Comparison of ENCODE assay signal across 8 mouse cellular contexts in the genomic region with DNA sequence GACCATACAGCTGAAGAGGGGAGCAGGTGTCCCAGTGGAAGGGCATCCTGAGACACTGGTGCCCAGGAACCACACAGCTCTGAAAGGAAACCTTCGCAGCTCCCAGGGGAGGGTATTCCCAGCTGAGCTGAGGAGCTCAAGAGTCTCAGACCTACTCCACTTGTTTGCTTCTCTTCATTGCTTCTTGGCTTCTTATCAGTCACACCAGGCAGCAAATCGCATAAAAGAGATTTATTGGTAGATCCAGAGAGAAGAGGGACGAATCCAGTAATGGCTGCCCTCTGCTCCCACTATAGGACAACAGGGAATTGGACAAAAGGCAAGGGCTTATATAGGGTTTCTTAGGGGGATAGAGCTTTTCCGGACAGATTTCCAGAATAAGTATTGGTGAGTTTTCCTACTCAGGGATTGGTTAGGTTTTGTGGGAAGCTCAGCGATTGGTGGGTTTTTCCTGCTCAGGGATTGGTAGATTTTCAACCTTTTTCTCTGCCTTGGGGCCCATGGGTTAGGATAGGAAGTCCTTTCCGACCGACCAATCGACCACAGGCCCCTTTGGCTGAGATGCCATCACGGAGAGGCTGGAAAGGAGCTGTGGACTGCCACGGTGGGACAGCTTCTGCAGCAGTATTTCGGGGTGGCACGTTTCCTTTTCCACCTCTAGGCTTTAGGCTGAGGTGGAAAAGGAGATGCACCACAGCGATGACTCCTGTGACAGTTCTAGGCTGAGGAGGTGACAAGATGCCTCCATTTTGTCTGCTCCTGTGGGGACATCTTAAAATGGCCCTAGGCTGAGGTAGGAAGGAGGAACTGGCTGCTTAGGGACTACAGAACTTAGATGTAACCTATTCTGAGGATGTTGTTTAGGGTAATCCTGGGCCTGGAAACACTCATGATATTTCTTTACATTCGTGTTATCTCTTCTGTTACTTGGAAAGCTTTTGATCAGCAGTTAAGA. TPM values are rescaled to one million over a fixed set of nuclear protein-coding genes. Genes with fewer than 3 reads are reported as not detected.
DNase-seq lines count a peak whose midpoint lies in the region; ATAC-seq and TF ChIP-seq lines count a peak whose summit lies in the region.

No protein-coding gene starts in this region.

- DNase-seq in adrenal gland, postnatal 14 days, result peak; percentile 26
- DNase-seq in adrenal gland, adult 8-10 months, result no peak
- DNase-seq in mesoderm, embryonic 11.5 days (ENCODE audit: low read depth, low spot score), result peak; percentile 21
- DNase-seq in left cerebral cortex, postnatal 14 days (ENCODE audit: low spot score in 2 of 2), result no peak
- DNase-seq in c-Kit-positive CD71-positive TER-119-positive erythroid progenitor cells, embryonic 14.5 days (ENCODE audit: low spot score), result no peak

- H3K9me3 ChIP-seq in ES-Bruce4 (replicated peaks; ENCODE audit: control insufficient read depth, insufficient read depth, low read length, poor library complexity, severe bottlenecking), result no peaks in the 10 kb centered on the region
- H3K9me3 ChIP-seq in forebrain, embryonic 16.5 days (ENCODE audit: control insufficient read depth, low read length), result no peaks in the 10 kb centered on the region

- no peak for ATAC-seq in forebrain, embryonic 16.5 days
- ATAC-seq in granulocyte monocyte progenitor cell, adult 5-6 weeks (replicated peaks; ENCODE audit: poor library complexity, severe bottlenecking), result no peak

- TF ChIP-seq CTCF in ES-Bruce4 (IDR thresholded peaks at IDR 0.05; ENCODE audit: low read depth, low read length), result no peak

- H3K4me2 ChIP-seq in forebrain, embryonic 16.5 days (ENCODE audit: low read length), result peak overlapping the region; percentile 92

- H3K27me3 ChIP-seq in ES-Bruce4 (ENCODE audit: control insufficient read depth, insufficient read depth, low read length, poor library complexity, severe bottlenecking), result no peaks in the 10 kb centered on the region
- no peaks in the 10 kb centered on the region for H3K27me3 ChIP-seq in forebrain, embryonic 16.5 days (replicated peaks; ENCODE audit: control insufficient read depth, insufficient read depth, low read length)

- intact Hi-C loops in left cerebral cortex, postnatal 14 days (cut with DNase I), result loop anchor here (5.0 kb wide), 1 partner anchor 52 kb away; no protein-coding TSS in a partner anchor

- peak overlapping the region; percentile 96; the same call in 1 of the 2 replicates for H3K9ac ChIP-seq in ES-Bruce4 (ENCODE audit: low read depth, poor library complexity, severe bottlenecking)
- no peak overlapping the region for H3K9ac ChIP-seq in forebrain, embryonic 16.5 days (replicated peaks; ENCODE audit: low read depth, low read length)

- TF ChIP-seq POLR2A in ES-Bruce4 (IDR thresholded peaks at IDR 0.05; ENCODE audit: insufficient read depth, low read length), result no peak

- whole genome bisulfite sequencing in forebrain, embryonic 16.5 days, result 84% methylated on average over 14 of the region's 14 CpGs

- no peak overlapping the region for H3K27ac ChIP-seq in ES-Bruce4 (ENCODE audit: insufficient read depth, low read length)
- H3K27ac ChIP-seq in forebrain, embryonic 16.5 days (ENCODE audit: low read length), result no peak overlapping the region

- no peak for TF ChIP-seq EP300 in ES-Bruce4 (IDR thresholded peaks at IDR 0.05; ENCODE audit: insufficient read depth, low read depth, low read length)

- no peaks in the 10 kb centered on the region for H3K4me1 ChIP-seq in ES-Bruce4 (ENCODE audit: control insufficient read depth, insufficient read depth, low read length)
- peaks cover 19% of the 10 kb centered on the region for H3K4me1 ChIP-seq in forebrain, embryonic 16.5 days (replicated peaks; ENCODE audit: control insufficient read depth, insufficient read depth, low read length)

- no peaks in the 10 kb centered on the region for H3K36me3 ChIP-seq in ES-Bruce4 (ENCODE audit: control insufficient read depth, insufficient read depth, low read length, poor library complexity, severe bottlenecking)
- no peaks in the 10 kb centered on the region for H3K36me3 ChIP-seq in forebrain, embryonic 16.5 days (ENCODE audit: control insufficient read depth, insufficient read depth)

- H3K4me3 ChIP-seq in ES-Bruce4 (ENCODE audit: low read depth, low read length), result no peak overlapping the region
- peak overlapping the region; percentile 71 for H3K4me3 ChIP-seq in forebrain, embryonic 16.5 days (replicated peaks; ENCODE audit: low read length)

RNA-seq across cellular contexts. Expression of gene Rubcn, which starts 1.7 kb away (rescaled TPM):
- total RNA-seq in adrenal gland, postnatal 14 days (2021), result 27.9 and 32.7 TPM in 2 replicates
- 10 to 100 TPM; 31.0 to 60.3 (median 46.8) TPM for total RNA-seq in adrenal gland, adult 8-10 months (2022)
- polyA plus RNA-seq in ES-Bruce4 (2011; ENCODE audit: insufficient read depth, insufficient read length, low read depth, missing spikeins), result 19.8 and 23.7 TPM in 2 replicates
- 38.6 and 40.4 TPM in 2 replicates for polyA plus RNA-seq in forebrain, embryonic 16.5 days (2015; fragmentation: Nextera tagmentation; extraction: Ambion mirVana)
- total RNA-seq in granulocyte monocyte progenitor cell, adult 5-6 weeks (2014; fragmentation: Nextera tagmentation), result 19.7 and 31.5 TPM in 2 replicates
- total RNA-seq in granulocyte monocyte progenitor cell, adult 5-6 weeks (2017), result 10.4 and 12.9 TPM in 2 replicates
- 10 to 100 TPM; 59.4 to 61.4 TPM for total RNA-seq in left cerebral cortex, postnatal 14 days (2021)

RNA-seq across cellular contexts. Expression of gene Fyttd1, which starts 1.9 kb away (rescaled TPM):
- 99.8 and 104 TPM in 2 replicates for total RNA-seq in adrenal gland, postnatal 14 days (2021)
- 100 to 1,000 TPM in 3 of 4 experiments, 10 to 100 TPM in 1; 97.2 to 136 (median 120) TPM for total RNA-seq in adrenal gland, adult 8-10 months (2022)
- polyA plus RNA-seq in ES-Bruce4 (2011; ENCODE audit: insufficient read depth, insufficient read length, low read depth, missing spikeins), result 116 and 124 TPM in 2 replicates
- polyA plus RNA-seq in forebrain, embryonic 16.5 days (2015; fragmentation: Nextera tagmentation; extraction: Ambion mirVana), result 119 and 129 TPM in 2 replicates
- total RNA-seq in granulocyte monocyte progenitor cell, adult 5-6 weeks (2014; fragmentation: Nextera tagmentation), result 15.9 and 23.6 TPM in 2 replicates
- total RNA-seq in granulocyte monocyte progenitor cell, adult 5-6 weeks (2017), result 58.2 and 68.9 TPM in 2 replicates
- total RNA-seq in left cerebral cortex, postnatal 14 days (2021), result 100 to 1,000 TPM; 122 to 135 TPM

RNA-seq across cellular contexts. Expression of gene Lrch3, which starts 34.7 kb away (rescaled TPM):
- 32.6 and 36.3 TPM in 2 replicates for total RNA-seq in adrenal gland, postnatal 14 days (2021)
- 10 to 100 TPM; 36.3 to 48.0 (median 42.9) TPM for total RNA-seq in adrenal gland, adult 8-10 months (2022)
- 32.5 and 32.9 TPM in 2 replicates for polyA plus RNA-seq in ES-Bruce4 (2011; ENCODE audit: insufficient read depth, insufficient read length, low read depth, missing spikeins)
- 39.0 and 44.7 TPM in 2 replicates for polyA plus RNA-seq in forebrain, embryonic 16.5 days (2015; fragmentation: Nextera tagmentation; extraction: Ambion mirVana)
- total RNA-seq in granulocyte monocyte progenitor cell, adult 5-6 weeks (2014; fragmentation: Nextera tagmentation), result 23.8 and 37.8 TPM in 2 replicates
- 12.1 and 16.8 TPM in 2 replicates for total RNA-seq in granulocyte monocyte progenitor cell, adult 5-6 weeks (2017)
- total RNA-seq in left cerebral cortex, postnatal 14 days (2021), result 10 to 100 TPM; 28.9 to 31.6 TPM

Comparison
In these comparisons a context has a peak if more than half of its experiments do, and no peak if none do; other contexts are left out.
1. DNase-seq: peak in adrenal gland, postnatal 14 days (single experiment) and mesoderm, embryonic 11.5 days (single experiment); none in adrenal gland, adult 8-10 months (single experiment), left cerebral cortex, postnatal 14 days (0 of 2) and c-Kit-positive CD71-positive TER-119-positive erythroid progenitor cells, embryonic 14.5 days (single experiment).